Mouse (Mus musculus): Measurements from ENCODE around the gene Sulf2.
A peak's percentile ranks its signal among the peaks of the same experiment; 100 is the strongest.

Sulf2 gene

DNA sequence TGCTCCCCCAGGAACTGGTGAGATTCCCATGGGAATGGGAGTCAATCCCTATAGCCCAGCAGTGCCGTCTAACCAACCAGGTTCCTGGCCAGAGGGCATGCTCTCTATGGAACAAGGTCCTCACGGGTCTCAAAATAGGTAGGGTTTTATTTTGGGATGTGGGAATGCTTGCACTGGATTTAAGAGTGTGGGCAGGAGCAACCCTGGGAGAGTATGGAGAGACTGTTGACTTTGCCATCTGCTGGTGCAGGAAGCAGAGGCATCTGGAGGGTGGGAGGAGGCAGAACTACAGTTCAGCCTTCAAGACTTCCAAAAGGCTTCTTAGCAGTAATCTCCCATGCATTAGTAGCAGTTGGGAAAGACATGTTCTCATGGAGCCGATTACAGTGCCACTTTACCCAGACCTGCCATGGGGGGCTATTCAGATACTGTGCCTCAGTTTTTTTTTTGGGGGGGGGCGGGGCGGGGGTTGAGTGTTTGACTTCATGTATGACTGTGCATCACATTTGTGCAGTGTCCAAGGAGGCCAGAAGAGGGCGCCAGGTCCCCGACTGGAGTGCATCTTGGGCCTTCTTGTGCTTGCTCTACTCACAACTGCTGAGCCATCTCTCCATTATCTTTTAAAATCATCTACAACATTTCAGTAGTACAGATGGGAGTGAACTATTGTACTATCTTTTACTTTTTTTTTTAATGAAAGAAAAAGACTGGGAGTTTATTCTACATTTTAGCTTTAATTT, 95.6 kb downstream of the Sulf2 start:
- no peak for DNase-seq (ENCODE audit: low spot score)

DNA sequence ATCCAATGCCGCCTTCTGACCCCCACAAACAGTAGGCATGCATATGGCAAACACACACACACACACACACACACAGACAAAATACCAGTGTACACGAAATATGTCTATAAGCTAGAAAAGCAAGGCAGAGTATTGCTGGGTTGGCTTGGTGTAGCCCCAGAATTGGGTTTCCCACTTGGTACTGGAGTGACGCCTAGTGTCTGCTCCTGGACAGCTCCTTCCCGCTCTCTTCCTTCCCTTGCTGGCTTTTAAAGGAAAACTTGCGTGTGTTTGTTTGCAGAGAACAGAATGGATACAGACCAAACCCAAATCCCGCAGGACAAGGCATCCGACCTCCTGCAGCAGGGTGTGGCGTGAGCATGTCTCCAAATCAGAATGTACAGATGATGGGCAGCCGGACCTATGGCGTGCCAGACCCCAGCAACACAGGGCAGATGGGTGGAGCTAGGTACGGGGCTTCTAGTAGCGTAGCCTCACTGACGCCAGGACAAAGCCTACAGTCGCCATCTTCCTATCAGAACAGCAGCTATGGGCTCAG, 101.4 kb downstream of the Sulf2 start:
- no peak for DNase-seq (ENCODE audit: low spot score)

DNA sequence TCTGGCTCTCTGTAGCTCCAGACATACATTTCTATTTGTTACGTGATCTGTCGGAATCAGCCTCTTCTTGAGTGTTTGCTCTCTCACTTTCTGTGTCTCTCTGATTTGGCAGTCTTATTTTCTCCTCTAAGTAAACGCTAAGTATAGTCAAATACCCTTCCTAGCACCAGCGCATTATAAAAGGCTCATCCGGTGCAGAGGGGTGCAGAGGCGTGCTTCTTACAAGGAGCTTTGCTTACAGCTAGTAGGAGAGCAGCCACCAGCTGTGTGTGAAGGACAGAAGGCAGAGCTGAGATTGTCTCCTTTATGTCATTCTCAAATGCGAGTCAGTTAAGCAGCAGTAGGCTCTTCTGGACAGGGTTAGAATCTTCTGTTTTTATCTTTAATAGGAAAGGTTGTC, 103.5 kb downstream of the Sulf2 start:
- no peak for DNase-seq (ENCODE audit: low spot score)

DNA sequence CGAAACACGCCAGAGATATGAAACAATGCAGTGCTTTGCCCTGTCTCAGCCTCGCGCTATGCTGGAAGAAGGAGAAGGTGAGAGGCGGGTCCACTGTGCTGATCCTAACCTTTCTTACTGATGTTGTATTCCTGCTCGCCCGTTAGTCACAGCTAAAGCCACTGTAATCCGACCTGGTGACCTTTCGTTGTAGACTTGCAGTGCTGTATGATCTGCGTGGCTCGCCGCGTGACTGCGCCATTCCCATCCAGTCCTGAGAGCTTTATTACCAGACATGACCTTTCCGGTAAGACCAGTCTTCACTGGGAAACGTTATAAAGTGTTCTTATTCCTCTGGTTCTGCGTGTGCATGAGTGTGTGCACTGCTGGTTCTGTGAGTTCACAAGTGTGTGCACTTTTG, 104.0 kb downstream of the Sulf2 start:
- DNase-seq (ENCODE audit: low spot score): no peak

DNA sequence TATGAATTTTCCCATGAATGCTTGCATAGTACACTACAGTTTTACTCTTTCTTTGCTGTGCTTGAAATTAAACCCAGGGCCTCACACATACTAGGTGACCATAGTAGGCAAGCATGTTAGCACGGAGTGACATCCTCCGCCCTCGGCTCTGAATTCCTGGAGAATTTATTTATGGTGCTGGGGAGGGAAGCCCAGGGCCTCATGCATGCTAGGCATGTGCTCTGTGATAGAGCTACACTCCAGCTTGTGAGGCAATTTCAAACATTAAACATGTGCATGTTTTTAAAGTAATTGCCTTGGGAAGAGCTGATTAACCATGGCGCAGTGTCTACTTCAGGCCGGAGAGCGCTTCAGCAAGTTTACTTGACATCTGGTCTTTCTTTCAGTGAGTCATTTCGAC, 106.6 kb downstream of the Sulf2 start:
- no peak for DNase-seq (ENCODE audit: low spot score)

DNA sequence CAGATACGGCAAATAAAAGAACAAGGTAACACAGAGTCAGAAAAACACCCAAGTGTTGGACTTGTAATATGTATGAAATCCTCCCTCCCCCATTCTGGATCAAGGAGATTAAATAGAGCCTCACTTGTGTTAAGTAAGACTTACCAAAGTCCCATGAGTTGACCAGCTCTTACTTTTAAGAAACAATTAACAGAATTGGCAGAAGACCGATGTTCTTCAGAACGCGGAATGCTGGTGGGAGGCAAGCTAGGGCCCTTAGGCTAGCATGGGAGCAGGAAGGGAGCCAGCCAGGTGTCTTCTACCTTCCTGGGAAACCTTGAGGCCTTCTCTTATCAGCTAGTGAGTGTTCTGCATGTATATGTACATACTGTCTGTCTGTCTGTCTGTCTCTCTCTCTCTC, 107.5 kb downstream of the Sulf2 start:
- DNase-seq (ENCODE audit: low spot score): no peak

DNA sequence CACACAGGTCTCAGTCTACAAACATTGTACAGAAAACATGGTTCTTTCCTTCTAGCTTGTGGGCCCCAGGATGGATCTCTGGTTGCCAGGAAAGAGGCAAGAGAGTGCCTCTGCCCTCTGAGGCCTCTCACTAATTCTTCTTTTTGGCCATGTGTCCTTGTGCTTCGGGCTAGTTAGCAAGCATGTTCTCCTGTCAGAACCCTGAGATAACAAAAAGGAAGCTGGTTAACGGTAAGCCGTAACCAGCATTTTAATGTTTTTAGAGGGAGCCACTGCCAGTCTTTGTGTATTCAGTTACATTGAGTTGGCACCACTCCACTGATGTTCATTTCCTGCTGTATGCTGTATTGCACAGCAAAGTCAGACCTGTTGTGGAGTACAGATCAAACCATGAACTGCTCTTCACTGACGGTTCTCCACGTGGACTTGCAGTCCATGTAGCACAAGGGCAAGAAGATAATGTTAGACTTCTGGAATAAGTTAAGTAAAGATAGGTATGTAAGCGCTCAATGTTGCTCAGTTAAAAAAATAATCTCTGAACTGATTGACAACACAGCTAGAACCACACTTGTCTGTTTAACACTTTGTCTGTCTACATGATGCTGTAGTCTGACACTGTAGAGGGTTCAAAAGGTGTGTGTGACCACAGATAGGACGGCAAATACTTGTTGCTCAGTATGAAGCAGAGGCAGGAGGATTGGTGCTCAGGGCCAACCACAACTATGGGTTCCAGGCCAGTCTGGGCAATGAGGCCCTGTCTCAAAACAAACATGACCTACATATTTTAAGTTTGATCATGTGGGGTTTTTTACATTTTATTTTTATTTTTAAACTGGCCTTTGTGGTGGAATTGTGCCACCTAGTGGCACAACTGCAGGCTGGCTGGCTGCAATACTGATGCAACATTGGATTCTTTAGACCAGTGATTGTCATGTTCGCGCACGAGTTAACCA, 109.6 kb downstream of the Sulf2 start:
- DNase-seq (ENCODE audit: low spot score): no peak

DNA sequence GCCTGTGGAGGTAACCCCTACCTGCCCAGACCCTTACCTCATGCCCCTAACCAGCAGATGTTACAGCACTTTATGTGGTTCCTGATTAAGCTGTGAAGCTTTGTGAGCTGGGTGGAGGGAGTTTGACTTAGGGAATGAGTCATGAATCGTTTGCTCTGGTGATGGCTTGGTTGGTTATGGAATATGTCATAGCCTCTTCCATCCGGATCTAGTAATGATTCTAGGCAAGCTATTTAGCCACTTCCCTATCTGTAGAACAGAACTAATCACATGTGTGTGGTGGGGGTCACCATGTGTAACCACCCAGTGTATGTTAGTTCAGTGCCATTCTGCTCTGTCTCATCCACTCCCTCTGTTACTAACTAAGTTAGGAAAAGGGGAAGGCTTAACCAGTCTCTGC, 110.5 kb downstream of the Sulf2 start:
- DNase-seq (ENCODE audit: low spot score): no peak

DNA sequence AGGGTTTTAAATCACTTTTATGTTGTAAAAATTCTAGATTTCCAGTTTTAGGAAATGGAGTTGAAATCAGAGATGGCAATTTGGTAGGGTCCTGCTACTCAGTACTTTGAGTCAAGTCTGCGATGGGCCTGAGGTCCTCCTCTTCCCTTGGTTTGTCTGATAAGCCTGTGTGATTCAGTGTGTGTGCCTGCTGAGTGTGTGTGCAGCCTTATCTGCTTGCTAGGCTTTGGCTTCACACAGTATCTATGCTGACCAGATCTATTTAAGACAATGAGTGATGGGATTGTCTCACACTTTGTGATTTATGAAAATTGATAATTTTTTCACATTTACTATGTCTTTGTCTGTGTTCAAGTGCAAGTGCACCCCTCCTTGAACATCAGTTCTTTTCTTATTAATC, 112.9 kb downstream of the Sulf2 start:
- DNase-seq (ENCODE audit: low spot score): no peak

DNA sequence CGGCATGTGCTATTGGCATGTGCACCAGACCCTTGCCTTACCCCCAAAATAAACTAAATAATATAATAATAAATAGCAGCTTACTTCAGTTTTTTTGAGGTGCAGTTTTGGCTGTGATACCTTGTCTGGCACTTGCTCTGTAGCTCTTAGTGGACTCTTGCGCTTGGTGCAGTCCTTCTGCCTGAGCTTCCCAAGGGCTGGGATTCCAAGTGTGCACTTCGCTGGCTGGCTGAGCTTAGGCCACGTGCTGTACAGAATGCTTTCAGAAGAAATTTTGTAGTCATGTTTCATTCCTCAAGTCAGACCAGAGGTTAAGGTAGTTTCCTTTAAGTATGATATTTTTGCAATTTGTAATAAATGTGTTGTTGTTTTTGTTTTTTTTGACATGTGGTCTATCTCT, 115.8 kb downstream of the Sulf2 start:
- DNase-seq (ENCODE audit: low spot score): no peak

DNA sequence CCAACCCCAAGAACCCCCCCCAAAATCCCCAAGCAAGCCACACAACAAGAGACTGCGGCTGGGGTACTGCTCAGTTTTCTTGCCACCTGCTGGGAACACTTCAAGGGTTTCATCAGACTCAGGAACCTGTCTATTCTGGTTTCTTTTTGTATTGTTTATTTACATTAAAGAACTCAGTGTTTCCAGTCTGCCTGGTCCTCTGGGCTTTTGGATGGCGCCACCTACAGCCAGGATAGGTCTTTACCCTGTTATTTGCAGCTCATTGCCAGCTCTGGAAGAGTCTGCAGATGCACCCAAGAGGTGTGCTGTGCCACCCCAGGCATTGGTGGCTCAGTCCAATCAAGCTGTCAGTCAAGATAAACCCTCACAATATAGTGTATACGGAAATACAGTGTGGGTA, 119.7 kb downstream of the Sulf2 start:
- peak; percentile 34 for DNase-seq (ENCODE audit: low spot score)

DNA sequence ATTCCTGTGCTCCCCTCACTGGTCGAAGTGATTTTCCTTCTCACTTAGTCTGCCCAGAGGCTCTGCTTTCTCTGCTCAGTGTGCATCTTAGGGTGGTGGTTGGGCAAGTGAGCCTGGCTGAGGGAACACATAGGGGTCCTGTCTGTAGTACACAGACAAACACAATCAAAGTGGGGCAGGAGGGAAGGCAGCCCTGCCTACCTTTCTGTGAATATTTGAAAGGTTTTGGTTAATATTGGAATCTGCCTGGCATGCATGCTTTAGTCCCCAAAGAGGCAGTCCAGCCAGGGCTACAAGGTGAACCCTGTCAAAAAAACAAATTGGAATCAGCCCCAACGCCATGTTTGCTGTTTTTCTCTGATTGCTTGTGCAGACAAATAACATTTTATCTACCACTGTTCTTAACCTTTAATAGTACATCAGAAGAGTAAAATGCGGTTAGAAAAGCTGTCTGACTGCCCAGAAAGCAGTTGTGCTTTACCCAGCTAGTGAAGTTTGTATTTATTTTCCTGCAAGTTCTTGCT, 120.4 kb downstream of the Sulf2 start:
- no peak for DNase-seq (ENCODE audit: low spot score)

DNA sequence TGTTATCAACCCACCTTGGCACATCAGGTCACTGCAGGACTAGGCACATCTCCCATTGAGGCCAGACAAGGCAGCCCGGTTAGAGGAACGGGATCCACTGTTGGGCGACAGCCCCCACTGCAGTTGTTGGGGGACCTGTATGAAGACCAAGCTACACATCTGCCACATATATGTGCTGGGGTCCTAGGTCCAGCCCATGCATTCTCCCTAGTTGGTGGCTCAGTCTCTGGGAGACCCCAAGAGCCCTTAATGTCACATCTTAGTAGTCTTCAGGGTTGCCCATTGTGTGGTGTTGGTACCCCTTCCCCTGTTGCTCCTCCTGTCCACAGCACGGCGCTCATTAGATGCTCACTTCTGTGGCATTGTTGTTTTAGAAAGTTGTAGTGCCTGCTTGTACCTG, 122.8 kb downstream of the Sulf2 start:
- DNase-seq (ENCODE audit: low spot score): no peak

DNA sequence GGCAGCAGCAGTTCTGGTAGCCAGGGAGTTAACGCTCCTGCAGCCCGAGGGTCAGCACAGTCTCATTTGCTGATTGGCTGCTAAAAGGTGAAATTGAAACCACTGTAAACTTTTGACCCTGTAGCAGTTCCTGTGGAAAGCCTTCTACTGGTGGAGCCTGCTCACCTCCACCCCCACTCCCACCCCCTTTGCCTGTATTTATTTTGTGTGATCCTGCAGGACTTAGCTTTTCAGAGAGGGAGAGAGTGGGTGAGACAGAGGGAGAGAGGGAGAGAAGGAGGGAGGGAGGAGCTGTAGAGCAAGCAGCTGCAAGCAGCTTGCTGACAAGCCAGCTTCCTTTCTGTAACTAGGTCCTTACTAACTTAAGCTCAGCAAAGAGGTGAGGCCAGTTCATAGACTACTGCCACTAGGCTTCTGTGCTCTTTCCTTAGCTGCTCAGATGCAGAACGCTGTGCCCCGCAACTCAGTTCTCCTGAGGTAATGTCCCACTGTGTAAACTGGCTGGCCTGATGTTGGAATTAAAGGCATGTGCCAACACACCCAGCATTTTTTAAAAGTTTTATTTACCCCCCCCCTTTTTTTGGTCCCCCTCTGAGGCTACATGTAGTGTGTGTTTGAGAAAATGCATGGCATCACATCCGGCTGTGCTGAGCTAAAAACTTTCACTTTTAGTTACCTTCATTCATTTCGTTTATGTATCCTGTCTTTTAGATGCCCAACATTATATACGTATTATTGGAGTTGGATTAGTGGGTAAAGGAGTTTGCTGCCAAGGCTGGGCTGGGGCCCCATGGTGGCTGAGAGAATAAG, 124.1 kb downstream of the Sulf2 start:
- DNase-seq (ENCODE audit: low spot score): peak; percentile 19

DNA sequence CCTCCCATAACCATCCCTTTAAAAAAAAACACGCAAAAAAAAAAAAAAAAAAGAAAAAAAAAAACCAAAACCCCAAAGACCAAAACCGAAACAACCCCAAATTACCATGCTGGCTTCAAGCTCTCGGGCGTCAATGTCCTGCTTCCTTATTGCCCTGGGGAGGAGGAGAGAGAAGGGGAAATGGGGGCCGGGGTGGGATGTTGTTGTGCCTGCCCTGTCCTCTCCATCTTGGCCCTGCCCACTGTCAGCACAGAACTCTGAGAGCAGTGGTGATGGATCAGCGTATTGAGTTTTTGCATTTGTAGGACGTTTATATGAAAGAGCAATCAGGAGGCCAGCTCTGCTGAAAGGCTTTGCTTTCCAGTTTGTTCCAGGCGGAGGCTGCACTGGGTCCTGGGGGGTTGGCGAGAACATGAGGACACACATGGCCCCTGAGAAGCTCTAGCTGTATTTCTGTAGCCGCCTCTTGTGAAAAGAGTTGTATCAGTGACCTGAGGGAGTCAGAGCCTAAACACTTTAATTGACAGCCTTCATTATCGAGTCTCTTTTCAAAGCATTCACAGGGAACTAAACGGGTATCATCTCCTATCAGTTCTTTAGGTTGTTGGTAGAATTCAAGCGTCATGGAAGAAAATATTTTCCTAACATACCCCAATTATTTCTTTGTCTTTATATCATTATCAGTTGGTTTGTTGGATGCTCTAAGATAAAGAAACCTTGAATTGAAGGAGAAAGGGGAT, 125.0 kb downstream of the Sulf2 start:
- DNase-seq (ENCODE audit: low spot score): no peak

DNA sequence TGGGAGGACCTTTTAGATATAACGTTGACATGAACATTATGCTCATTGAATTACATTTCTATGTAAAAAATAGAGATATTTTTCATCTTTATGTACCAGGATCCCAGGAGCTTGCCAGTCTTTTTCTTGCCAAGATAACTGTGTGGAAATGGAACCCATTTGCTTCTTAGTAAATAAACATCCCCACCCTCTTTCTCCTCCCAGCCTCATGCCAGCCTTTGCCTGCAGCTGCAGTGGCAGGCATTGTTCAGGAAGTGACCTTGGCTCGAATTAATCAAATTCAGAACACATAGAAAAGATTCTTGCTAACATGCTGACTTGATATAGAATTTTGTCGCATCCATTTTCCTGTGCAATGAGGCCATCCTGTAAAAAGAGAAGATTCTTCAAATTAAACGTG, 126.2 kb downstream of the Sulf2 start:
- DNase-seq (ENCODE audit: low spot score): no peak

DNA sequence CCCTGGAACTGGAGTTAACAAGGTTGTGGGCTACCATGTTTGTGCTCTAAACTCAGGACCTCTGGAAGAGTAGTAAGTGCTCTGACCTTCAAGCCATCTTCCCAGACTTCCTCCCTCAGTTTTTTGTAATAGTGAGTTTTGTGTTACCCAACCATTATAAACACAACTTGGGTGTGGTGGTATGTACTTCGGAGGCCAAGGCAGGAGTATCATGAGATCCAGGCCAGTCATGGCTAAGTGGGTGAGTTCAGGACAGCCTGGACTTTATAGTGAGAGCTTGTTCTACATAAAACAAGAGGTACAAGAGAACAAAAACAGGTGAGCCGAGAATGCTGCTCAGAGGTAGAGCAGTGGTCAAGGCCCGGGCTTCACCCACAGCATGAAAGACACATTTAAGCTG, 127.6 kb downstream of the Sulf2 start:
- DNase-seq (ENCODE audit: low spot score): no peak

DNA sequence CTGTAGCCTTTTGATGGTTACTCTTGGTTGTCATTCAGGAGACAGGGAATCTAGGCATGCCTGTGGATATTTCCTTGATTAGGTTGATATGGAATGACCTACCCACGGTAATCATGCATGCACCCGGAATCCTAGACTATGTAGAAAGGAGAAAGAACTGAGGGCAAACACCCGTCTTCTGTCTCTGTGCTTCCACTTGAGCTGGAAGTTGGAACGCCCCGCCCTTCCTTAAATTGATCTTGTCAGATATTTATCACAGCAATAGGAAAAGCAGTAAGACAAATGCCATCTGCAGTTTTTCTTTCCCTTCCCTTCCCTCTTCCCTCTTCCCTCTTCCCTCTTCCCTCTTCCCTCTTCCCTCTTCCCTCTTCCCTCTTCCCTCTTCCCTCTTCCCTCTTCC, 129.5 kb downstream of the Sulf2 start:
- DNase-seq (ENCODE audit: low spot score): no peak

DNA sequence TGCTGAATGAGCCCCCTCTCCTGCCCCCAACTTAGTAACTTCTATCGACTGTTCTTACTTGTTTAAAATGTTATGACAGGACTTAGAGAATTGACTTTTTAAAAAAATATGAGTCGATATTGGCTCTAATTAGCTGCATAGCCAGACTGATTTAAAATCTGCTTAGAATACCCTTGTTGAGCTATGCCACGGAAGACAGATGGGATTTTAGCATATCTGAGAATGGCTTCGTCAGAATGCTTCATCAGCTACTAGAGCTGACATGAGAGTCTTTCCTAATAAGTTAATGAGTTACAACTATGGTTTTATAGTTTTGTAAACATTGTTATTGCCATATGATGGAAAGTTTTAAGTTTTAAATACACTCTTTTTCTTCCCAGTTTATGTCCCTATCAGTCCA, 130.8 kb downstream of the Sulf2 start:
- no peak for DNase-seq (ENCODE audit: low spot score)

DNA sequence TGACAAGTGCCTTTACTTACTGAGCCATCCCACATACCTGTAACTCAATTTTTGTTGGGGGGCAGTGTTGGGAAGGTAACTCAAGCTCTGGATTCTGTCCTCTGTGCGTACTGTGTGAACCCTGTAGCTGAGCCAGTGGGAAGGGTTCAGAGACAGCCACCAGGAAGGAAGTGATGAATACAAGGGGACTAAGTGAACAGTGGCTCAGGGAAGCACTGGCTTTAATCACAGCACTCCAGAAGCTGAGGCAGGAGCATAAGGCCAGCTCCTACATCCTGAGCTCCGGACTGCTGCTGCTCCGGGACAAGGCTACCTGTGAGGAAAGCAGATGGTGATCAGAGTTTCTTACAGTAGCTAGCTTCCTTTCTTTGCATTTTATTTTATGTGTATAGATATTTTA, 131.4 kb downstream of the Sulf2 start:
- no peak for DNase-seq (ENCODE audit: low spot score)
